Mouse (Mus musculus): ENCODE measurements around the gene Gm11444.

DNA sequence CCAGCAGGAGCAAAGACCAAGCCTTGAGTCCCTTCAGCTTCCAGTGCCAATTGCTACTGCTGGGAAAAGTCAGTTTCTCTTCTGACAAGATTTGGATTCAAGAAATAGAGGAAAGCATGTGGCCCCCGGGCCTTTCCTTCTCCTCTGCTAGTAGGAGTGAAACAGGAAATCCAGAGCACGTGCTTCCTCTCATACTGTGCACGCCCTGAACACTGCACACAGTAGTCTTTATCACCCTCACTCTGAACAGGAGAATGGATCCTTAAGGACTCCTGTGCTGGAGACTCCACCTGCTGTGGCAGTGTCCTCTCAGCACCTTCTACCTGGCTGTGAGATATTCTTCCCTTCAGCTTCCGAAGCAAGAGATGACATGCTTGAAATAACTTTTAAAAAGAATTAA, 38.9 kb downstream of the Gm11444 start:
- TF ChIP-seq CTCF (IDR thresholded peaks at IDR 0.05; ENCODE audit: low read depth): no peak
- no peak for TF ChIP-seq EP300 (optimal IDR thresholded peaks at IDR 0.05)
